ENCODE assay signal across 8 mouse cellular contexts in the genomic region with DNA sequence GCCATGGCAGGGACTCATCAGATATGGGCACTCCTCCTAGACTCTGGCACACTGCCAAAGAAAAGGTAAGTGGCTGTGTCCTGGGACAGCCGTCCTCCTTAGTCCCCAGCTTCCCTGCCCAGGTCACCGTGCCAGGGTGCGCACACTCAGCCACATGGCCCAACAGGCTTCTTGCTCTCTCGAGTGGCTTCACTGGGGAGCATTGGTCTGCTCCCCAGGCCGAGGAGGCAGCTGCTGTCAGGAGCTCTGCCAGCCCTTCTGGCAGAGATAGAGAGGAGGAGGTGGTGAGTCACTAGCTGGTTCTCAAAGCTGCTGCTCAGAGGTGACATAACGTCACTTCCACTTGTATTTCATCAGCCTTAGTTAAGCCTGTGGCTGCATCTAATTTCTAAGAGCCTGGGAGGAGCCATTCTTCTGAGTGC. TPM values are rescaled to one million over a fixed set of nuclear protein-coding genes. Genes with fewer than 3 reads are reported as not detected.
DNase-seq lines count a peak whose midpoint lies in the region; ATAC-seq lines count a peak whose summit lies in the region.

No protein-coding gene starts in this region.

- peak; percentile 88 for DNase-seq in right cerebral cortex, adult 18-20 months
- no peak for DNase-seq in right cerebral cortex, postnatal 4 days
- DNase-seq in left cerebral cortex, postnatal 25 days (ENCODE audit: low spot score in 2 of 2) = peak; percentile 62 to 92

- H3K9me3 ChIP-seq in embryonic facial prominence, embryonic 15.5 days (replicated peaks) = no peaks in the 10 kb centered on the region
- H3K9me3 ChIP-seq in heart, embryonic 16.5 days (replicated peaks; ENCODE audit: control insufficient read depth, low read length) = no peaks in the 10 kb centered on the region
- H3K9me3 ChIP-seq in stomach, embryonic 16.5 days (replicated peaks; ENCODE audit: control insufficient read depth, low read length) = no peaks in the 10 kb centered on the region
- H3K9me3 ChIP-seq in kidney, embryonic 15.5 days (replicated peaks) = no peaks in the 10 kb centered on the region

- H3K9ac ChIP-seq in embryonic facial prominence, embryonic 15.5 days = no peak overlapping the region
- no peak overlapping the region for H3K9ac ChIP-seq in heart, embryonic 16.5 days (ENCODE audit: low read length)
- no peak overlapping the region for H3K9ac ChIP-seq in stomach, embryonic 16.5 days (ENCODE audit: low read length)
- H3K9ac ChIP-seq in kidney, embryonic 15.5 days = no peak overlapping the region

- H3K27ac ChIP-seq in embryonic facial prominence, embryonic 15.5 days (replicated peaks) = 0 out of 2 replicates have a peak overlapping the region, but pooled peaks have one; percentile 44
- peak overlapping the region; percentile 34 for H3K27ac ChIP-seq in heart, embryonic 16.5 days (ENCODE audit: low read length)
- 0 out of 2 replicates have a peak overlapping the region, but pooled peaks have one; percentile 33 for H3K27ac ChIP-seq in stomach, embryonic 16.5 days (ENCODE audit: low read length)
- no peak overlapping the region for H3K27ac ChIP-seq in kidney, embryonic 15.5 days

- H3K27me3 ChIP-seq in embryonic facial prominence, embryonic 15.5 days = no peaks in the 10 kb centered on the region
- no peaks in the 10 kb centered on the region for H3K27me3 ChIP-seq in heart, embryonic 16.5 days (ENCODE audit: control insufficient read depth, insufficient read depth, low read length)
- H3K27me3 ChIP-seq in stomach, embryonic 16.5 days (ENCODE audit: control insufficient read depth, insufficient read depth, low read length) = no peaks in the 10 kb centered on the region
- H3K27me3 ChIP-seq in kidney, embryonic 15.5 days = no peaks in the 10 kb centered on the region

- WGBS in embryonic facial prominence, embryonic 15.5 days = 67% methylated on average over 6 of the region's 6 CpGs
- 28% methylated on average over 6 of the region's 6 CpGs for WGBS in heart, embryonic 16.5 days
- 62% methylated on average over 6 of the region's 6 CpGs for WGBS in stomach, embryonic 16.5 days
- whole genome bisulfite sequencing in kidney, embryonic 15.5 days = 71% methylated on average over 6 of the region's 6 CpGs

- peaks cover 8% of the 10 kb centered on the region for H3K4me1 ChIP-seq in embryonic facial prominence, embryonic 15.5 days
- peaks cover 15% of the 10 kb centered on the region for H3K4me1 ChIP-seq in heart, embryonic 16.5 days (ENCODE audit: control insufficient read depth, insufficient read depth, low read length)
- peaks cover 16% of the 10 kb centered on the region for H3K4me1 ChIP-seq in stomach, embryonic 16.5 days (ENCODE audit: control insufficient read depth, insufficient read depth, low read length)
- H3K4me1 ChIP-seq in kidney, embryonic 15.5 days = peaks cover 15% of the 10 kb centered on the region

- intact Hi-C loops in left cerebral cortex, postnatal 25 days (cut with DNase I) = loop anchor here (1.0 kb wide), 1 partner anchor 109 kb away; no protein-coding TSS in a partner anchor

- peaks cover 48% of the 10 kb centered on the region for H3K36me3 ChIP-seq in embryonic facial prominence, embryonic 15.5 days
- H3K36me3 ChIP-seq in heart, embryonic 16.5 days (ENCODE audit: control insufficient read depth, insufficient read depth) = peaks cover 24% of the 10 kb centered on the region
- H3K36me3 ChIP-seq in stomach, embryonic 16.5 days (ENCODE audit: control insufficient read depth, insufficient read depth, low read length) = peaks cover 21% of the 10 kb centered on the region; the same call in 1 of the 2 replicates
- peaks cover 67% of the 10 kb centered on the region for H3K36me3 ChIP-seq in kidney, embryonic 15.5 days

- H3K4me3 ChIP-seq in embryonic facial prominence, embryonic 15.5 days (replicated peaks) = no peak overlapping the region
- H3K4me3 ChIP-seq in heart, embryonic 16.5 days (ENCODE audit: low read length) = no peak overlapping the region
- no peak overlapping the region for H3K4me3 ChIP-seq in stomach, embryonic 16.5 days (replicated peaks; ENCODE audit: low read length)
- H3K4me3 ChIP-seq in kidney, embryonic 15.5 days (replicated peaks) = no peak overlapping the region

- H3K4me2 ChIP-seq in embryonic facial prominence, embryonic 15.5 days (replicated peaks) = no peak overlapping the region
- no peak overlapping the region for H3K4me2 ChIP-seq in heart, embryonic 16.5 days (ENCODE audit: low read depth, low read length)
- no peak overlapping the region for H3K4me2 ChIP-seq in stomach, embryonic 16.5 days (ENCODE audit: low read depth, low read length)
- H3K4me2 ChIP-seq in kidney, embryonic 15.5 days = no peak overlapping the region

- no peak for ATAC-seq in embryonic facial prominence, embryonic 15.5 days (ENCODE audit: insufficient number of reproducible peaks, low FRiP score, low TSS enrichment, low read depth)
- ATAC-seq in heart, embryonic 16.5 days (replicated peaks; ENCODE audit: extremely low read depth, insufficient read depth, low FRiP score) = peak; percentile 77
- ATAC-seq in stomach, embryonic 16.5 days (ENCODE audit: insufficient read depth, low FRiP score) = peak; percentile 55; the same call in 1 of the 2 replicates
- no peak for ATAC-seq in erythroid progenitor cell, adult 5-6 weeks (replicated peaks; ENCODE audit: low FRiP score, poor library complexity, severe bottlenecking)
- no peak for ATAC-seq in kidney, embryonic 15.5 days (replicated peaks; ENCODE audit: low FRiP score)

RNA-seq across cellular contexts. Expression of a gene that starts 40.2 kb away (rescaled TPM):
- polyA plus RNA-seq in embryonic facial prominence, embryonic 15.5 days (2015; fragmentation: Nextera tagmentation; extraction: Ambion mirVana) = 14.1 and 14.2 TPM in 2 replicates
- polyA plus RNA-seq in heart, embryonic 16.5 days (2015; fragmentation: Nextera tagmentation; extraction: Ambion mirVana) = 15.1 and 18.3 TPM in 2 replicates
- 10 to 100 TPM; 11.2 to 12.1 TPM for total RNA-seq in left cerebral cortex, postnatal 25 days (2021)
- polyA plus RNA-seq in stomach, embryonic 16.5 days (2015; fragmentation: Nextera tagmentation; extraction: Ambion mirVana) = 14.5 and 17.7 TPM in 2 replicates
- 12.2 and 14.1 TPM in 2 replicates for total RNA-seq in erythroid progenitor cell, adult 5-6 weeks (2015; ENCODE audit: low replicate concordance)
- total RNA-seq in erythroid progenitor cell, adult 5-6 weeks (2017; ENCODE audit: low replicate concordance) = 17.7 and 26.8 TPM in 2 replicates
- polyA plus RNA-seq in kidney, embryonic 15.5 days (2015; fragmentation: Nextera tagmentation; extraction: Ambion mirVana) = 15.2 and 16.0 TPM in 2 replicates

RNA-seq across cellular contexts. Expression of a gene that starts 40.2 kb away (rescaled TPM):
- 15.8 and 17.7 TPM in 2 replicates for polyA plus RNA-seq in embryonic facial prominence, embryonic 15.5 days (2015; fragmentation: Nextera tagmentation; extraction: Ambion mirVana)
- polyA plus RNA-seq in heart, embryonic 16.5 days (2015; fragmentation: Nextera tagmentation; extraction: Ambion mirVana) = 11.6 and 13.4 TPM in 2 replicates
- 10 to 100 TPM in 1 of 2 experiments, 1 to 10 TPM in 1; 9.3 to 11.0 TPM for total RNA-seq in left cerebral cortex, postnatal 25 days (2021)
- 20.6 TPM in 2 replicates for polyA plus RNA-seq in stomach, embryonic 16.5 days (2015; fragmentation: Nextera tagmentation; extraction: Ambion mirVana)
- 32.7 and 71.7 TPM in 2 replicates for total RNA-seq in erythroid progenitor cell, adult 5-6 weeks (2015; ENCODE audit: low replicate concordance)
- 20.9 and 50.8 TPM in 2 replicates for total RNA-seq in erythroid progenitor cell, adult 5-6 weeks (2017; ENCODE audit: low replicate concordance)
- polyA plus RNA-seq in kidney, embryonic 15.5 days (2015; fragmentation: Nextera tagmentation; extraction: Ambion mirVana) = 18.0 and 21.6 TPM in 2 replicates

Comparison
In these comparisons a context has a peak if more than half of its experiments do, and no peak if none do; other contexts are left out.
1. ATAC-seq: peak in heart, embryonic 16.5 days (single experiment) and stomach, embryonic 16.5 days (single experiment); none in embryonic facial prominence, embryonic 15.5 days (single experiment), erythroid progenitor cell, adult 5-6 weeks (single experiment) and kidney, embryonic 15.5 days (single experiment).